Mouse (Mus musculus) intestine, embryonic 14.5 days (tissue): ENCODE data around the gene Cryba1. TPM values are rescaled to one million over a fixed set of nuclear protein-coding genes. Genes with fewer than 3 reads are reported as not detected.
"Not testable (repeated sequence)": the region's sequence is repeated elsewhere in the genome, so short reads cannot be mapped to it uniquely, and the experiment has no call there.

Experiments used
- ATAC-seq: fragments of 200-750 bp; cut with Nextera tagmentation; replicated peaks from 2 replicates; pipeline ENCODE4 v1.8.0; 2017; ENCODE audit warnings: low read depth, moderate number of reproducible peaks, moderate TSS enrichment, moderate library complexity; ENCODE audit not compliant: low FRiP score, low TSS enrichment
- DNase-seq: peaks from one replicate; pipeline ENCODE4 v3.0.0-alpha.2; 2018; ENCODE audit warnings: low spot score
- H3K27ac ChIP-seq: fragments of 300-500 bp; sonication (generic); 2 replicates; pipeline ENCODE4 v1.5.1; 2014; ENCODE audit warnings: low read depth, mild to moderate bottlenecking, control low read depth
- H3K27me3 ChIP-seq: fragments of 300-500 bp; sonication (generic); replicated peaks from 2 replicates; pipeline ENCODE4 v1.6.1; 2014; ENCODE audit warnings: low read length, control low read depth; ENCODE audit not compliant: control insufficient read depth, insufficient read depth
- H3K36me3 ChIP-seq: fragments of 300-500 bp; sonication (generic); 2 replicates; pipeline ENCODE4 v1.6.1; 2014; ENCODE audit warnings: low read length, control low read depth; ENCODE audit not compliant: control insufficient read depth, insufficient read depth
- H3K4me1 ChIP-seq: fragments of 300-500 bp; sonication (generic); replicated peaks from 2 replicates; pipeline ENCODE4 v1.6.1; 2014; ENCODE audit warnings: low read length, control low read depth, mixed read lengths; ENCODE audit not compliant: control insufficient read depth, insufficient read depth
- H3K4me2 ChIP-seq: fragments of 300-500 bp; sonication (generic); 2 replicates; pipeline ENCODE4 v1.6.1; 2014; ENCODE audit warnings: low read length
- H3K4me3 ChIP-seq: fragments of 300-500 bp; sonication (generic); 2 replicates; pipeline ENCODE4 v1.5.1; 2014; ENCODE audit warnings: low read depth, low read length, control low read depth, mixed read lengths
- H3K9ac ChIP-seq: fragments of 300-500 bp; sonication (generic); 2 replicates; pipeline ENCODE4 v1.6.1; 2014; ENCODE audit warnings: mild to moderate bottlenecking, low read length
- H3K9me3 ChIP-seq: fragments of 300-500 bp; sonication (generic); 2 replicates; pipeline ENCODE4 v1.6.1; 2016; ENCODE audit warnings: low read length, control low read depth; ENCODE audit not compliant: control insufficient read depth
- WGBS: fragments of 180-500 bp; shearing (Covaris S2); extraction: QIAGEN DNeasy Blood & Tissue Kit; methylation state at CpG from one replicate; pipeline ENCODE4 v1.1.7; 2014; 5-methylcytosine and 5-hydroxymethylcytosine counted together
- polyA plus RNA-seq: library from polyadenylated mRNA; unstranded; fragments of >200 nt; fragmentation: Nextera tagmentation; extraction: Ambion mirVana; gene quantifications from 2 replicates; pipeline ENCODE4 v1.2.1, GENCODE M21; 2014

Cryba1 gene
- polyA plus RNA-seq, 1 experiment from 2014 or later = 0.26 TPM

DNA sequence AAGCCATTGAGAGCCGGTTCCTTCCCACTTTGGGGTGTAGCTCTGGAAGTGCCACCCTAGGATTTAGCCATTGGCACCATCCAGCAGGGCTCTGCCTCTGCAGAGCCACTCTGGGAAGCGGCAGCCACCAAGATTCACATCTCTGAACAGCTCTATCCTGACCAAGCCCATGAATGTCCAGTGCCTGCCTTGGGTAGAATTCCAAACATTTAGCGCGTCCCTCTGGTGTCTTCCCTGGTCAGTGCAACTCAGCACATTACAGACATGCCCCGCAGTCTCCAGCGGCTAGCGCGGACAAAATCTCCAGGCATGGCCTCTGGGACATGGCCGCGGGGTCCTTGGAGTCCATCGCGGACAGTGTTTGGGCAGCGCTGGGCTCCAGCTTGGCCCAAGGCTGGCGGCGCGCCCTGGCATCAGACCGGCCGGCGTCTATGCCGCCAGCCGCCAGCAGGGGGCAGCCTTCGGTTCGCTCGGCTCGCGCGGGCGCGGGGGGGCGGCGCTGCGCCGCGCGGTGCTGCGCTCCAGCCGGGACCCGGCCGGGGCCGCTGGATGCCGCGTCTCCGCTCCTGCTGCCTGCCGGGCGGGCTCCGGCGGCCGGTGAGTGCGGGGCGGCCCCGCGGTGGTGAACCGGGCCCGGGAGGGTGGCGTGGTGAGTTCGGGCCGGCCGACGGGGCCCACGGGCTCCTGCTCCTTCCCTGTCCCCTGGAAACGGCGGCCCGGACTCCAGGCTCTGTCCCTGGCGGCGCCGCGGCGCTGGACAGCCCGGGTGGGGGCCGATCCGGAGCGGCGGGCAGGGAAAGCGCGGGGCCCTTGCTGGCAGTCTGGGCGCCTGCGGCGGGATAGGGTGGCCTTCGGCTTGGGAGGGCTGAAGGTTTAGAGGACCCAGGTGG lies 37.9 kb upstream of the Cryba1 start, which contains the start of gene Myo18a:
Gene Myo18a (plus strand): TSS at position 464 of the 890 bp plus-strand sequence.
- no peaks in the 10 kb centered on the region for H3K9me3 ChIP-seq
- peak within 1 kb of the TSS; percentile 84 for H3K27ac ChIP-seq
- peak; percentile 77 for ATAC-seq
- 2% methylated on average over 76 of the region's 79 CpGs for WGBS
- H3K4me2 ChIP-seq = peak within 1 kb of the TSS; percentile 80
- peak; percentile 96 for DNase-seq
- H3K4me1 ChIP-seq = peaks cover 32% of the 10 kb centered on the region
- H3K4me3 ChIP-seq = peak within 1 kb of the TSS; percentile 84
- H3K9ac ChIP-seq = peak within 1 kb of the TSS; percentile 94
- no peaks in the 10 kb centered on the region for H3K27me3 ChIP-seq
- no peaks in the 10 kb centered on the region for H3K36me3 ChIP-seq

DNA sequence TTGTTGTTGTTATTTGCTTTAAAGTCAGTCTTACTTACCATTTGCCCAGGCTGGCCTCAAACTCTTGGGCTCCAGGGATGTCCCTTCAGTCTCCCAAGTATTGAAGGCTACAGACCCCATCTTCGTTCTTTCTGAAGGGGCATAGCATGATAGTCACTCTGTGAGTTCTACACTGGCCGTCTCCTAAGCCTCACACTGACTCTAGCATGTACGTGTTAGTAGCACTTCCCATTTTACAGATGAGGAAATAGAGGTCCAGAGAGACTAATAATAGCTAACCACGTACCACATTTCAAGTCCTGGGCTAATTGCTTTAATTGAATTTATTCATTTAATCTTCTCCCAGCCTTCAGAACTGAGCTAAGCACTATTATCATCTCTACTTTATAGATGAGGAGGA lies 34.9 kb upstream of the Cryba1 start:
- H3K9ac ChIP-seq = no peak overlapping the region
- DNase-seq = no peak
- ATAC-seq = no peak
- no peaks in the 10 kb centered on the region for H3K27me3 ChIP-seq
- peaks cover 13% of the 10 kb centered on the region for H3K4me1 ChIP-seq
- H3K4me2 ChIP-seq = no peak overlapping the region
- H3K27ac ChIP-seq = no peak overlapping the region
- H3K9me3 ChIP-seq = no peaks in the 10 kb centered on the region
- WGBS = 86% methylated on average over 4 of the region's 4 CpGs
- no peaks in the 10 kb centered on the region for H3K36me3 ChIP-seq
- H3K4me3 ChIP-seq = no peak overlapping the region

DNA sequence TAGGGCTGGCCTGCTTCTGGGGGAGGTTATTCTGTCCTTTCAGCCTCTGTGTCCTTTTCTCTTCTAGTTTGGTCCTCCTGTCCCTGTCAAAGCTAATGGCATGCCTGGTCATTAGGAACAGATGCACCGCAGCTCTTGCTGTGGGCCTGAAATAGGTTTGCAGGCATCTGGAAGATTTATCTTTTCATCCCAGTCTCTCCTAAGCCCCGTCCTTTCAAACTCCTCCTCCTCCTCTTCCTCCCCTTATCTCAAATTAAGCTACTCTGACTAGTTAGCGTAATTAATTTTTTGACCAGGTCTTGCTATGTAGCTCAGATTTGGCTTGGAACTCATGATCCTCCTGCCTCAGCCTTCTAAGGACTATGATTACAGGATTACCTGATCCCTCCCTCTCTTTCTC lies 28.4 kb upstream of the Cryba1 start:
- Histone ChIP-seq H3K4me3 (no peak overlapping the region), H3K4me2 (no peak overlapping the region), H3K9me3 (no peaks in the 10 kb centered on the region), H3K9ac (no peak overlapping the region), H3K27me3 (no peaks in the 10 kb centered on the region), H3K36me3 (no peaks in the 10 kb centered on the region), H3K27ac (no peak overlapping the region), H3K4me1 (no peaks in the 10 kb centered on the region)
- 66% methylated on average over 3 of the region's 3 CpGs for WGBS
- ATAC-seq = no peak
- no peak for DNase-seq

DNA sequence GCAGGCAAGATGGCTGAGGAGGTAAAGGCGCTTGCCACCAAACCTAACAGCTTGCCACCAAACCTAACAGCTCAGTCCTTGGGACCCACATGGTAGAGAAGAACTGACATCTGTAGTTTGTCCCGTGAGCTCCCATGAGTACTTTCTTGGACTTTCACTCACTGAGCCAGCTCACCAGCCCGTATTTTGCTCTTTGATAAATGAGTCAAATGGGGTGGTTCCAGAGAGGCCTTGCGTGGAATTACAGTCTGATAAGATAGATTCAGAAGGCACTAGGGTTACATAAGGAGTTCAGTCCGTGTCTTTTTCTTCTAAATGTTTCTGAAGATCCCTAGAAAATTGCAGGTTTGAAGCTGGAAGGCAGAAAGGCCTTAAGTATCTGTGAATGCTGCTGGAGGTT lies 27.4 kb upstream of the Cryba1 start:
- 75% methylated on average over 5 of the region's 5 CpGs for WGBS
- Histone ChIP-seq H3K9ac (no peak overlapping the region), H3K27me3 (no peaks in the 10 kb centered on the region), H3K4me1 (no peaks in the 10 kb centered on the region), H3K9me3 (no peaks in the 10 kb centered on the region), H3K36me3 (no peaks in the 10 kb centered on the region), H3K4me2 (no peak overlapping the region), H3K4me3 (no peak overlapping the region), H3K27ac (no peak overlapping the region)
- no peak for ATAC-seq
- no peak for DNase-seq

DNA sequence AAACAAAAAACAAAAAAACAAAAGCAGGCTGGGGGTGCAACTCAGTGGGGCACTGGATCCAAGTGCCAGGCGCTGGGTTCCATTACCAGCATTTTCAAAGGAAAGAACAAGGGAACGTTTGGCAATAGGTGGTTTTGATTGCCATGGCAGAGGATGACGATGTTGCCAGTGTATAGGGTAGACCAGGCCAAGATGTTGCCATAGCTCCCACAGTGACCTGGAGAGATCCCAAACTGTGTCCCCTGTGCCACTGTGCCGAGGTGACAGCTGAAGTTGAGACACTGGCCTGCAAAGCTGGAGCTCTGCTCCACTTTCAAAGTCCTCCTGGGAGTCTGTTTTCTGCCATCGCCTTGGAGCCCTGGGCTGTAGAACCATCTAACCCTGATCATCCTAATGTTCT lies 23.9 kb upstream of the Cryba1 start:
- H3K4me3 ChIP-seq = no peak overlapping the region
- DNase-seq (no peak), ATAC-seq (no peak)
- H3K27me3 ChIP-seq = no peaks in the 10 kb centered on the region
- no peak overlapping the region for H3K4me2 ChIP-seq
- no peaks in the 10 kb centered on the region for H3K4me1 ChIP-seq
- 85% methylated on average over 5 of the region's 5 CpGs for WGBS
- H3K9ac ChIP-seq = no peak overlapping the region
- no peaks in the 10 kb centered on the region for H3K36me3 ChIP-seq
- H3K27ac ChIP-seq = no peak overlapping the region
- no peaks in the 10 kb centered on the region for H3K9me3 ChIP-seq

DNA sequence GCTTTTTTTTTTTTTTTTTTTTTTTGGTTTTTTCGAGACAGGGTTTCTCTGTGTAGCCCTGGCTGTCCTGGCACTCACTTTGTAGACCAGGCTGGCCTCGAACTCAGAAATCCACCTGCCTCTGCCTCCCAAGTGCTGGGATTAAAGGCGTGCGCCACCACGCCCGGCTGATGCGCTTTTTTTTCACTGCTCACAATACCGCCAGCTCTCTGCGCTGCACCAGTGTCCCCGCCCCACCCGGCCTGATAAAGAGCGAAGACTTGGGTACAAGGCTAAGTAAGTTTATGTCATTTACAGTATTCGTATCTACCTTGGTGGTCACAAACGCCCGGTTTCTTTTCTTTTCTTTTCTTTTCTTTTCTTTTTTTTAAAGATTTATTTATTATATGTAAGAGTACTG lies 22.0 kb upstream of the Cryba1 start:
- not testable (repeated sequence) for DNase-seq, ATAC-seq, H3K27ac ChIP-seq, H3K9me3 ChIP-seq, H3K4me2 ChIP-seq, H3K4me1 ChIP-seq, H3K27me3 ChIP-seq, H3K36me3 ChIP-seq, H3K9ac ChIP-seq, H3K4me3 ChIP-seq
- 94% methylated on average over 13 of the region's 15 CpGs for WGBS

DNA sequence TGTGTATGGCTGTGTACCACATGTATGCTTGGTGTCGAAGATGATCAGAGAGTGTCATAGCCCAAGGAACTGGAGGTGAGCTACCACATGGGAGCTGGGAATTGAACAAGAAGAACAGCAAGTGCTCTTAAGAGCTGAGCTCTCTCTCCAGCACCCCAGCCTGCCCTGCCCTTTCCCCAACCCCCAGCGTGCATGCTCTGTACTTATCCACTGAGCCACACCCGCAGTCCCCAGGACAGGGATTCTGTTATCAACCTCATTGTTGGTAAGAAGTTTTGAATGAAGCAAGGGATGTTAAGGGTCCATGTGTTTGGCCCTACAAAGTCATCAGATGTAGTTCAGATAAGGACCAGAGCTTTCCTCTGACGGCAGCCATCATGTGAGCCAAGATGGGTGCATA lies 21.6 kb upstream of the Cryba1 start:
- ATAC-seq = no peak
- H3K4me1 ChIP-seq = no peaks in the 10 kb centered on the region
- 80% methylated on average over 4 of the region's 4 CpGs for WGBS

DNA sequence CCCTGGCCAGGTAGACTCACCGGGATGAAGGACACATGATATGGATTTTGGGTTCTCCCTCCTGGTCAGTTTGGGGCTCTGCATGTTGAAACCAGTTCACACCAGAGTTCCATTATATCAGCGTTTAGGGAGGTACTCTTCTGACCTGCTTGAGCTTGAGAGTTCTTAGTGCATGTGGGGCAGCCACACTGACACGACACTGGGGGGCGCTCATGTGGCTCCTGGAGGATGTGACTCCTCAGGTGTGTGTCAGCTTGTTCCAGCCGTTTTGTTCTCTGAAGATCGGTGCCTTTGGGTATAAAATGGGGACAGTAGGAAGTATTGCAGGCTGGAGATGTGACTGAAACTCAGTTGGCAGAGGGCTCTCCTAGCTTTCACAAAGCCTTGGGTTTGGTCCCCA lies 18.9 kb upstream of the Cryba1 start:
- DNase-seq = no peak
- ATAC-seq = no peak
- H3K36me3 ChIP-seq = no peaks in the 10 kb centered on the region
- no peaks in the 10 kb centered on the region for H3K27me3 ChIP-seq
- H3K4me3 ChIP-seq = no peak overlapping the region
- H3K9me3 ChIP-seq = no peaks in the 10 kb centered on the region
- no peak overlapping the region for H3K27ac ChIP-seq
- no peak overlapping the region for H3K4me2 ChIP-seq
- no peaks in the 10 kb centered on the region for H3K4me1 ChIP-seq
- WGBS = 33% methylated on average over 6 of the region's 6 CpGs
- no peak overlapping the region for H3K9ac ChIP-seq

More for the DNA sequence above, 21.6 kb upstream of the Cryba1 start:
- Histone ChIP-seq H3K4me3 (no peak overlapping the region), H3K27ac (no peak overlapping the region), H3K9me3 (no peaks in the 10 kb centered on the region), H3K36me3 (no peaks in the 10 kb centered on the region), H3K27me3 (no peaks in the 10 kb centered on the region), H3K9ac (no peak overlapping the region), H3K4me2 (no peak overlapping the region)
- no peak for DNase-seq

DNA sequence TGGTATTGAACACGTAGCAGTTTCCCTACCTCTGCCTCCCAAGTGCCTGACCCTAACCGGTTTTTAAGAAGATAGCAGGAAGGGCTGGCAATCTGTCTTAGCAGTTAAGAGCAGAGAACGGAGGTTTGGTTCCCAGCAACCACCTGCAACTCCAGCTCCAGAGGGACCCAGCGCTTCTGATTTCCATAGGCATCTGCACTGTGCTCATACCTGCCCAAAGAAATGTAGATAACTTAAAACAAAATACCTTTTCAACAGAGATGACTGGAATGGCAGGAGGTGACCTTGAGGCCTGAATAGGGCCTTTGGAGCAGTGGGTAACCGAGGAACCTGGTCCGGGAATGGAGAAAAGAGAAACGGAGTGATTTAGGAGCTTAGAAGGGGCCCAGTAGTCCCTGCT lies 13.5 kb upstream of the Cryba1 start:
- no peak overlapping the region for H3K9ac ChIP-seq
- no peak overlapping the region for H3K4me2 ChIP-seq
- no peak for DNase-seq
- H3K4me3 ChIP-seq = no peak overlapping the region
- H3K27me3 ChIP-seq = no peaks in the 10 kb centered on the region
- no peaks in the 10 kb centered on the region for H3K9me3 ChIP-seq
- H3K36me3 ChIP-seq = no peaks in the 10 kb centered on the region
- H3K27ac ChIP-seq = no peak overlapping the region
- WGBS = 53% methylated on average over 7 of the region's 7 CpGs
- no peaks in the 10 kb centered on the region for H3K4me1 ChIP-seq
- no peak for ATAC-seq
